Mouse (Mus musculus): ENCODE results near the gene Irgm1. TPM values are rescaled to one million over a fixed set of nuclear protein-coding genes. Genes with fewer than 3 reads are reported as not detected.
A peak's percentile ranks its signal among the peaks of the same experiment; 100 is the strongest.
"Not testable (repeated sequence)": the region's sequence is repeated elsewhere in the genome, so short reads cannot be mapped to it uniquely, and the experiment has no call there.

The Irgm1 gene
- 10 to 100 TPM; 13.2 to 18.6 TPM for total RNA-seq (2021)
- long read RNA-seq, experiment 1, transcript Irgm1-201 (3 exons, 2,259 nt): minor isoform, 6 of 20 reads
- long read RNA-seq, experiment 1, transcript Irgm1-202 (2 exons, 2,082 nt): major isoform, 12 of 20 reads
- long read RNA-seq, experiment 1, partial matches to known transcripts: 0 of 20 reads
- long read RNA-seq, experiment 1, other reads (novel, unspliced or antisense): 2 of 20 reads
- long read RNA-seq, experiment 2, partial matches to known transcripts: 0 of 2 reads
- long read RNA-seq, experiment 2, other reads (novel, unspliced or antisense): 2 of 2 reads

- peak; percentile 85 to 87 for DNase-seq
These were observed at the start of gene Irgm1 for GRCm38 (mm10) chr11:48871201-48871772. Gene Irgm1 (minus strand): TSS chr11:48871683.

GRCm38 (mm10) chr11:48918380-48918779 is 46.9 kb upstream of the Irgm1 start:
- DNase-seq: no peak

- DNase-seq: no peak
These were observed 42.1 kb upstream of the Irgm1 start for GRCm38 (mm10) chr11:48913611-48914010.

GRCm38 (mm10) chr11:48908459-48908858 is 37.0 kb upstream of the Irgm1 start:
- DNase-seq: no peak

GRCm38 (mm10) chr11:48902021-48902420 is 30.5 kb upstream of the Irgm1 start, which contains the start of gene Gm5431:
Gene Gm5431 (minus strand): TSS chr11:48902214.
- peak in 1 of 2 experiments; percentile 44 for DNase-seq

GRCm38 (mm10) chr11:48901567-48901930 is 30.1 kb upstream of the Irgm1 start:
- DNase-seq: not testable (repeated sequence)

- peak; percentile 22 to 42 for DNase-seq
These were observed 29.4 kb upstream of the Irgm1 start for GRCm38 (mm10) chr11:48900654-48901566.

- no peak for DNase-seq
These were observed 27.4 kb upstream of the Irgm1 start for GRCm38 (mm10) chr11:48898812-48899431.

GRCm38 (mm10) chr11:48876680-48877079 is 5.2 kb upstream of the Irgm1 start:
- no peak for DNase-seq

- not testable (repeated sequence) for DNase-seq
These were observed 3.9 kb upstream of the Irgm1 start for GRCm38 (mm10) chr11:48875343-48875837.

GRCm38 (mm10) chr11:48874465-48874864 is 3.0 kb upstream of the Irgm1 start:
- DNase-seq: peak; percentile 69 to 71

- DNase-seq: no peak
These were observed 2.3 kb upstream of the Irgm1 start for GRCm38 (mm10) chr11:48873591-48874290.

- DNase-seq: no peak
These were observed 1.3 kb upstream of the Irgm1 start for GRCm38 (mm10) chr11:48872695-48873300.

- peak; percentile 76 to 82 for DNase-seq
These were observed 496 bp upstream of the Irgm1 start for GRCm38 (mm10) chr11:48871817-48872541.

GRCm38 (mm10) chr11:48870781-48871180 is 702 bp downstream of the Irgm1 start:
- DNase-seq: no peak

GRCm38 (mm10) chr11:48869380-48870110 is 1.9 kb downstream of the Irgm1 start:
- peak in 1 of 2 experiments; percentile 40 for DNase-seq

- no peak for DNase-seq
These were observed 5.0 kb downstream of the Irgm1 start for GRCm38 (mm10) chr11:48866481-48866880.

- DNase-seq: no peak
These were observed 7.7 kb downstream of the Irgm1 start for GRCm38 (mm10) chr11:48863808-48864207.

GRCm38 (mm10) chr11:48862784-48863319 is 8.6 kb downstream of the Irgm1 start:
- DNase-seq: no peak
